Mouse (Mus musculus) gastrocnemius, adult 18-20 months (tissue): ENCODE measurements around the gene Arhgap40. TPM values are rescaled to one million over a fixed set of nuclear protein-coding genes. Genes with fewer than 3 reads are reported as not detected.

Source experiments
- total RNA-seq, 2 experiments: library from RNA; stranded (reverse); gene quantifications; 2 replicates each; pipeline ENCODE4 v1.2.3; 2021

Gene Arhgap40
- total RNA-seq, 2 experiments from 2014 or later = not detected

Other genes starting within 250 kb of the Arhgap40 start
- 1 to 10 TPM; 5.7 to 6.0 TPM for gene Lbp, start 206.3 kb upstream of the Arhgap40 start, total RNA-seq
- under 1 TPM; 0.16 to 0.28 TPM for gene Snhg11, start 137.2 kb upstream of the Arhgap40 start, total RNA-seq
- 10 to 100 TPM; 31.3 to 34.4 TPM for gene Ralgapb, start 102.9 kb upstream of the Arhgap40 start, total RNA-seq
- gene Adig, start 10.2 kb upstream of the Arhgap40 start, total RNA-seq = 1 to 10 TPM; 4.0 to 5.9 TPM
- gene Slc32a1, start 98.0 kb downstream of the Arhgap40 start, total RNA-seq = not detected
- 1 to 10 TPM; 3.8 to 4.0 TPM for gene Actr5, start 112.1 kb downstream of the Arhgap40 start, total RNA-seq
- 1 to 10 TPM; 2.3 to 4.4 TPM for gene Ppp1r16b, start 152.6 kb downstream of the Arhgap40 start, total RNA-seq